Mouse (Mus musculus) brain, embryonic 14.5 days (tissue): ENCODE measurements around the gene Ifna16.

ENCODE experiments used
- CTCF ChIP-seq: fragments of 200-500 bp; IDR thresholded peaks from 2 replicates; pipeline ENCODE4 v1.5.1; 2012; ENCODE audit warnings: inconsistent platforms, mild to moderate bottlenecking, moderate library complexity, borderline replicate concordance; ENCODE audit not compliant: insufficient read depth, insufficient read length; ENCODE audit errors: extremely low read depth
- POLR2A ChIP-seq: fragments of 200-500 bp; IDR thresholded peaks from 2 replicates; pipeline ENCODE4 v1.6.1; 2012; ENCODE audit warnings: mild to moderate bottlenecking, inconsistent platforms, borderline replicate concordance; ENCODE audit not compliant: poor library complexity, insufficient read depth, insufficient read length, severe bottlenecking; ENCODE audit errors: extremely low read depth

DNA sequence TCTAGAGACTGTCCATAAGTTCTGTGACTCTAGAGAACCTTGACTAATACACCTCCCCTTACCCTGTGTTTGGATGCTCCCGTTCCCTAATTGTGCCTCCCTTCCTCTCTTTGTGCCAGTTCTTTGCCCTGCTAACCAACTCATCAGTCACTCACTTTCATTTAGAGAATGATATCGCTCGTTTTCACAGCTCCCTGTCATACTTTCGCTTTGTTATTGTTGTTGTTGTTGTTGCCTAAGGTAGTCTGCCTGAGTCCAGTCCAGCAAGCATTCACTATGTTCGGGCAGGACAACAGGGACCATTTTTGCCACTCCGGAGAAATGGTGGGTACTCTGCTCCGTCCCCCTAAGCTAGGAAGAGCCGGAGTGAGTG lies 36.0 kb downstream of the Ifna16 start:
- no peak for TF ChIP-seq CTCF
- TF ChIP-seq POLR2A = no peak
